Mouse (Mus musculus) CH12.LX (cell line): Measurements from ENCODE around the gene Traf3ip2. TPM values are rescaled to one million over a fixed set of nuclear protein-coding genes. Genes with fewer than 3 reads are reported as not detected.

Source experiments
- DNase-seq: peaks from one replicate; pipeline ENCODE4 v3.0.0-alpha.2; 2013; ENCODE audit errors: extremely low read depth
- H3K27ac ChIP-seq: 2 replicates; pipeline ENCODE4 v1.5.1; 2012; ENCODE audit warnings: low read depth, mild to moderate bottlenecking, control low read depth, moderate library complexity; ENCODE audit not compliant: insufficient read depth
- H3K27me3 ChIP-seq: replicated peaks from 2 replicates; pipeline ENCODE3; 2012; ENCODE audit warnings: inconsistent platforms
- H3K36me3 ChIP-seq, 2 experiments: replicated peaks in 1 of 2; 2 replicates each; pipeline versions ENCODE3 to v1.6.1; 2012; ENCODE audit warnings: inconsistent platforms in 1 of 2, low read length in 1 of 2, mild to moderate bottlenecking in 1 of 2, mixed read lengths in 1 of 2, moderate library complexity in 1 of 2; ENCODE audit not compliant: control insufficient read depth in 1 of 2, insufficient read depth in 1 of 2
- H3K4me1 ChIP-seq, 2 experiments: 2 replicates each; pipeline ENCODE4 v1.6.1; 2012; ENCODE audit warnings: inconsistent platforms in 1 of 2, moderate library complexity in 1 of 2; ENCODE audit not compliant: insufficient read depth in 2 of 2, control insufficient read depth in 1 of 2
- H3K4me2 ChIP-seq: 2 replicates; pipeline ENCODE4 v1.6.1; 2012; ENCODE audit warnings: low read depth, mild to moderate bottlenecking, control low read depth; ENCODE audit not compliant: poor library complexity, insufficient read depth, severe bottlenecking
- H3K4me3 ChIP-seq, 3 experiments: fragments of 150-350 bp in 1 of 3; sonication (generic) in 1 of 3; replicated peaks in 1 of 3; 2 replicates each; pipeline versions ENCODE3 to v1.5.1; 2011 to 2012; ENCODE audit warnings: low read depth in 2 of 3, low read length in 2 of 3, mild to moderate bottlenecking in 2 of 3, moderate library complexity in 2 of 3, control low read depth in 1 of 3, improper control_type of control experiment in 1 of 3, inconsistent platforms in 1 of 3, mixed read lengths in 1 of 3; ENCODE audit not compliant: poor library complexity in 1 of 3
- H3K79me2 ChIP-seq: replicated peaks from 2 replicates; pipeline ENCODE4 v1.6.1; 2012; ENCODE audit warnings: mild to moderate bottlenecking, moderate library complexity; ENCODE audit not compliant: control insufficient read depth, poor library complexity, insufficient read depth, severe bottlenecking; ENCODE audit errors: extremely low read depth
- H3K9ac ChIP-seq: 2 replicates; pipeline ENCODE4 v1.6.1; 2012; ENCODE audit warnings: low read depth, mild to moderate bottlenecking, control low read depth, moderate library complexity; ENCODE audit not compliant: insufficient read depth
- H3K9me3 ChIP-seq: replicated peaks from 2 replicates; pipeline ENCODE3; 2012; ENCODE audit warnings: low read length, inconsistent platforms, mixed read lengths
- BHLHE40 ChIP-seq: IDR thresholded peaks from 2 replicates; pipeline ENCODE4 v1.6.1; 2011; ENCODE audit warnings: mild to moderate bottlenecking, low read depth, low read length, improper control_type of control experiment
- CHD2 ChIP-seq: IDR thresholded peaks from 2 replicates; pipeline ENCODE4 v1.6.1; 2011; ENCODE audit warnings: low read length, improper control_type of control experiment
- EP300 ChIP-seq: IDR thresholded peaks from 2 replicates; pipeline ENCODE4 v1.6.1; 2011; ENCODE audit warnings: low read length, improper control_type of control experiment
- ETS1 ChIP-seq: conservative IDR thresholded peaks from 2 replicates; pipeline ENCODE4 v1.6.1; 2012; ENCODE audit warnings: low read depth, mild to moderate bottlenecking, inconsistent platforms, low read length, improper control_type of control experiment, moderate library complexity
- IRF4 ChIP-seq: IDR thresholded peaks from 2 replicates; pipeline ENCODE4 v1.6.1; 2014; ENCODE audit warnings: low read depth, mild to moderate bottlenecking, inconsistent platforms, low read length, improper control_type of control experiment
- JUN ChIP-seq: IDR thresholded peaks from 2 replicates; pipeline ENCODE4 v1.6.1; 2011; ENCODE audit warnings: low read depth, mild to moderate bottlenecking, low read length, improper control_type of control experiment, moderate library complexity; ENCODE audit not compliant: insufficient read depth
- JUND ChIP-seq: conservative IDR thresholded peaks from 2 replicates; pipeline ENCODE4 v1.6.1; 2011; ENCODE audit warnings: low read depth, low read length, improper control_type of control experiment
- MAFK ChIP-seq: IDR thresholded peaks from 2 replicates; pipeline ENCODE4 v1.6.1; 2011; ENCODE audit warnings: low read length, improper control_type of control experiment; ENCODE audit not compliant: insufficient replicate concordance
- MAX ChIP-seq: IDR thresholded peaks from 2 replicates; pipeline ENCODE4 v1.6.1; 2011; ENCODE audit warnings: low read length, improper control_type of control experiment
- MAZ ChIP-seq: IDR thresholded peaks from 2 replicates; pipeline ENCODE4 v1.6.1; 2012; ENCODE audit warnings: low read depth, mild to moderate bottlenecking, inconsistent platforms, low read length, improper control_type of control experiment, moderate library complexity
- MEF2A ChIP-seq: IDR thresholded peaks from 2 replicates; pipeline ENCODE4 v1.6.1; 2014; ENCODE audit warnings: low read depth, mild to moderate bottlenecking, inconsistent platforms, low read length, improper control_type of control experiment, borderline replicate concordance
- MYC ChIP-seq: IDR thresholded peaks from 2 replicates; pipeline ENCODE4 v1.6.1; 2011; ENCODE audit warnings: low read depth, mild to moderate bottlenecking, improper control_type of control experiment, low read length
- NELFE ChIP-seq: IDR thresholded peaks from 2 replicates; pipeline ENCODE4 v1.6.1; 2011; ENCODE audit warnings: low read depth, low read length, improper control_type of control experiment
- POLR2A ChIP-seq: IDR thresholded peaks from 2 replicates; pipeline ENCODE4 v1.6.1; 2011; ENCODE audit warnings: low read depth, mild to moderate bottlenecking, improper control_type of control experiment, low read length
- RCOR1 ChIP-seq: conservative IDR thresholded peaks from 2 replicates; pipeline ENCODE4 v1.6.1; 2012; ENCODE audit warnings: low read depth, mild to moderate bottlenecking, inconsistent platforms, low read length, improper control_type of control experiment
- TBP ChIP-seq: conservative IDR thresholded peaks from 2 replicates; pipeline ENCODE4 v1.6.1; 2011; ENCODE audit warnings: low read depth, low read length, improper control_type of control experiment
- TCF12 ChIP-seq: IDR thresholded peaks from 2 replicates; pipeline ENCODE4 v1.6.1; 2014; ENCODE audit warnings: low read depth, mild to moderate bottlenecking, inconsistent platforms, low read length, improper control_type of control experiment
- UBTF ChIP-seq: IDR thresholded peaks from 2 replicates; pipeline ENCODE4 v1.6.1; 2012; ENCODE audit warnings: low read depth, mild to moderate bottlenecking, inconsistent platforms, low read length, improper control_type of control experiment, moderate library complexity
- USF2 ChIP-seq: conservative IDR thresholded peaks from 2 replicates; pipeline ENCODE4 v1.6.1; 2011; ENCODE audit warnings: low read depth, low read length, improper control_type of control experiment
- ZKSCAN1 ChIP-seq: IDR thresholded peaks from 2 replicates; pipeline ENCODE4 v1.6.1; 2012; ENCODE audit warnings: low read depth, inconsistent platforms, low read length, improper control_type of control experiment, borderline replicate concordance
- ZMIZ1 ChIP-seq: IDR thresholded peaks from 2 replicates; pipeline ENCODE4 v1.6.1; 2012; ENCODE audit warnings: low read depth, mild to moderate bottlenecking, inconsistent platforms, low read length, improper control_type of control experiment
- dilution Hi-C: fragments of 300-500 bp; cut with MboI; formaldehyde crosslinking; loops from 2 replicates; pipeline ENCODE4 v1.14.3; 2020; ENCODE audit warnings: low sequenced_read_pairs; ENCODE audit not compliant: extremely low pct_unique_long_range_greater_than_20kb, extremely low pct_ligation_motif_present
- in situ Hi-C: fragments of 300-500 bp; cut with MboI; formaldehyde crosslinking; loops from 3 replicates; pipeline ENCODE4 v1.14.3; 2019; ENCODE audit warnings: low sequenced_read_pairs, low pct_ligation_motif_present, low pct_unique_long_range_greater_than_20kb, mixed read lengths
- polyA plus RNA-seq: library from polyadenylated mRNA; unstranded; fragments of >175 nt; gene quantifications from 2 replicates; pipeline ENCODE4 v1.2.1, GENCODE M21; 2012; ENCODE audit warnings: low read depth; ENCODE audit not compliant: insufficient read length
- total RNA-seq, 2 experiments: library from RNA; depleted of rRNA; stranded (reverse); fragments of 300-350 nt in 1 of 2; fragments of >200 nt in 1 of 2; gene quantifications; 2 replicates each; pipeline ENCODE4 v1.2.3; 2012 to 2014

Traf3ip2 gene
- total and polyA plus RNA-seq, 3 experiments: 9.2 to 23.4 (median 15.6) TPM

GRCm38 (mm10) chr10:39601068-39601467 lies 11.7 kb upstream of the Traf3ip2 start:
- dilution Hi-C loops: no loop called here
- DNase-seq: no peak
- no peaks in the 10 kb centered on the region for H3K27me3 ChIP-seq
- H3K4me1 ChIP-seq: peaks cover 0 to 18% of the 10 kb centered on the region in 2 experiments; a peak in 2 of 4 replicates
- H3K4me2 ChIP-seq: no peak overlapping the region
- H3K27ac ChIP-seq: no peak overlapping the region
- in situ Hi-C loops: no loop called here
- H3K9ac ChIP-seq: no peak overlapping the region
- H3K36me3 ChIP-seq: no peaks in the 10 kb centered on the region
- H3K9me3 ChIP-seq: no peaks in the 10 kb centered on the region
- H3K4me3 ChIP-seq: no peak overlapping the region
- no peaks in the 10 kb centered on the region for H3K79me2 ChIP-seq
- no peak for TF ChIP-seq MEF2A
- TF ChIP-seq NELFE: no peak
- no peak for TF ChIP-seq TCF12
- no peak for TF ChIP-seq USF2
- no peak for TF ChIP-seq ZMIZ1
- no peak for TF ChIP-seq CHD2
- TF ChIP-seq MAFK: no peak
- TF ChIP-seq JUND: no peak
- TF ChIP-seq IRF4: no peak
- TF ChIP-seq ZKSCAN1: no peak
- TF ChIP-seq POLR2A: no peak
- TF ChIP-seq EP300: no peak
- TF ChIP-seq BHLHE40: no peak
- TF ChIP-seq UBTF: no peak
- TF ChIP-seq ETS1: no peak

GRCm38 (mm10) chr10:39606434-39606833 lies 6.3 kb upstream of the Traf3ip2 start:
- H3K79me2 ChIP-seq: no peaks in the 10 kb centered on the region
- in situ Hi-C loops (no loop called here), dilution Hi-C loops (no loop called here)
- H3K27me3 ChIP-seq: no peaks in the 10 kb centered on the region
- no peaks in the 10 kb centered on the region for H3K36me3 ChIP-seq
- DNase-seq: no peak
- no peak for TF ChIP-seq NELFE
- no peak for TF ChIP-seq JUN
- no peak for TF ChIP-seq MYC
- TF ChIP-seq TCF12: no peak
- no peak for TF ChIP-seq MAX
- no peak for TF ChIP-seq EP300
- no peak for TF ChIP-seq TBP
- no peak for TF ChIP-seq RCOR1
- TF ChIP-seq MAZ: no peak
- TF ChIP-seq IRF4: no peak
- H3K9ac ChIP-seq: no peak overlapping the region
- H3K4me1 ChIP-seq: peaks cover 0 to 8% of the 10 kb centered on the region in 2 experiments; a peak in 2 of 4 replicates
- H3K27ac ChIP-seq: no peak overlapping the region
- no peak overlapping the region for H3K4me3 ChIP-seq
- no peak overlapping the region for H3K4me2 ChIP-seq
- peaks cover 3% of the 10 kb centered on the region for H3K9me3 ChIP-seq
